Mouse (Mus musculus): ENCODE results near the gene Crybg3.

- TF ChIP-seq CTCF (IDR thresholded peaks at IDR 0.05; ENCODE audit: low read depth) = no peak
- TF ChIP-seq EP300 (IDR thresholded peaks at IDR 0.05; ENCODE audit: low read depth) = no peak
Measured at GRCm38 (mm10) chr16:59559300-59560200, 41.2 kb downstream of the Crybg3 start.

All from liver, embryonic 14.5 days (tissue).